Mouse (Mus musculus): ENCODE measurements at regions not wholly inside any gene's neighbourhood (a gene's known extent, or its start where the extent isn't known, plus 50 kb on each side); places are given as distances from the start of the nearest gene placed in this dataset.

GRCm38 (mm10) chr16:31592014-31592871 is 71.0 kb upstream of the Dlg1 start:
- TF ChIP-seq CTCF (IDR thresholded peaks at IDR 0.05; ENCODE audit: borderline replicate concordance, extremely low read depth, insufficient read depth, insufficient read length): no peak
- TF ChIP-seq POLR2A (IDR thresholded peaks at IDR 0.05; ENCODE audit: borderline replicate concordance, extremely low read depth, insufficient read depth, insufficient read length, poor library complexity, severe bottlenecking): 0 out of 2 replicates have a peak, but pooled peaks have one; percentile 5
